Comparison of ENCODE assay signal across 8 mouse cellular contexts in genomic region chr5:30667215-30667614, GRCm38 (mm10). TPM values are rescaled to one million over a fixed set of nuclear protein-coding genes. Genes with fewer than 3 reads are reported as not detected.
A peak's percentile ranks its signal among the peaks of the same experiment; 100 is the strongest.
DNase-seq lines count a peak whose midpoint lies in the region; ATAC-seq and TF ChIP-seq lines count a peak whose summit lies in the region.

No protein-coding gene starts in this region.

- no peak for TF ChIP-seq CTCF in thymus, adult 2 months (IDR thresholded peaks at IDR 0.05; ENCODE audit: borderline replicate concordance, control insufficient read depth, extremely low read depth, insufficient read depth, low read length, poor library complexity)

- ATAC-seq in erythroblast, adult 5-6 weeks (replicated peaks; ENCODE audit: low FRiP score, poor library complexity, severe bottlenecking), result no peak
- no peak for ATAC-seq in limb, embryonic 14.5 days (ENCODE audit: low FRiP score, low read depth)
- ATAC-seq in stomach, embryonic 16.5 days (ENCODE audit: insufficient read depth, low FRiP score), result no peak
- no peak for ATAC-seq in activated CD4-positive, CD25-positive, alpha-beta regulatory T cell, adult 4 months

- H3K27me3 ChIP-seq in erythroblast, embryonic 14.5 days (ENCODE audit: control insufficient read depth), result no peaks in the 10 kb centered on the region
- no peaks in the 10 kb centered on the region for H3K27me3 ChIP-seq in thymus, adult 2 months (ENCODE audit: control insufficient read depth, insufficient read depth, low read length)
- no peaks in the 10 kb centered on the region for H3K27me3 ChIP-seq in limb, embryonic 14.5 days (ENCODE audit: control insufficient read depth, insufficient read depth, low read length)
- no peaks in the 10 kb centered on the region for H3K27me3 ChIP-seq in stomach, embryonic 16.5 days (ENCODE audit: control insufficient read depth, insufficient read depth, low read length)

- H3K36me3 ChIP-seq in erythroblast, embryonic 14.5 days (ENCODE audit: control insufficient read depth), result peaks cover 48% of the 10 kb centered on the region
- H3K36me3 ChIP-seq in thymus, adult 2 months (ENCODE audit: control insufficient read depth, insufficient read depth, low read length), result peaks cover 4% of the 10 kb centered on the region
- H3K36me3 ChIP-seq in limb, embryonic 14.5 days (ENCODE audit: control insufficient read depth, insufficient read depth, low read length), result peaks cover 31% of the 10 kb centered on the region
- H3K36me3 ChIP-seq in stomach, embryonic 16.5 days (ENCODE audit: control insufficient read depth, insufficient read depth, low read length), result peaks cover 6% of the 10 kb centered on the region; the same call in 1 of the 2 replicates

- no peak for DNase-seq in thymus, adult 2 months
- no peak for DNase-seq in thymus, postnatal 36 days
- no peak for DNase-seq in limb, embryonic 14.5 days (ENCODE audit: low spot score)
- no peak for DNase-seq in cerebellum, postnatal 14 days

- peak overlapping the region; percentile 63 for H3K4me2 ChIP-seq in limb, embryonic 14.5 days (replicated peaks; ENCODE audit: low read depth, low read length, severe bottlenecking)
- peak overlapping the region; percentile 83 for H3K4me2 ChIP-seq in stomach, embryonic 16.5 days (ENCODE audit: low read depth, low read length)

- H3K9me3 ChIP-seq in erythroblast, embryonic 14.5 days (ENCODE audit: control insufficient read depth, low read length), result no peaks in the 10 kb centered on the region
- H3K9me3 ChIP-seq in limb, embryonic 14.5 days (ENCODE audit: control insufficient read depth, low read length), result no peaks in the 10 kb centered on the region
- H3K9me3 ChIP-seq in stomach, embryonic 16.5 days (replicated peaks; ENCODE audit: control insufficient read depth, low read length), result no peaks in the 10 kb centered on the region

- peaks cover 40% of the 10 kb centered on the region for H3K4me1 ChIP-seq in erythroblast, embryonic 14.5 days (ENCODE audit: control insufficient read depth)
- peaks cover 4% of the 10 kb centered on the region for H3K4me1 ChIP-seq in thymus, adult 2 months (replicated peaks; ENCODE audit: control insufficient read depth, insufficient read depth, low read length)
- peaks cover 10% of the 10 kb centered on the region; the same call in 1 of the 2 replicates for H3K4me1 ChIP-seq in limb, embryonic 14.5 days (ENCODE audit: control insufficient read depth, insufficient read depth, low read length)
- peaks cover 18% of the 10 kb centered on the region for H3K4me1 ChIP-seq in stomach, embryonic 16.5 days (ENCODE audit: control insufficient read depth, insufficient read depth, low read length)

- peak overlapping the region; percentile 79 for H3K4me3 ChIP-seq in erythroblast, embryonic 14.5 days (replicated peaks)
- peak overlapping the region; percentile 87 for H3K4me3 ChIP-seq in thymus, adult 2 months (ENCODE audit: control insufficient read depth, insufficient read depth, low read length)
- H3K4me3 ChIP-seq in limb, embryonic 14.5 days (replicated peaks; ENCODE audit: low read length), result peak overlapping the region; percentile 65
- peak overlapping the region; percentile 99 for H3K4me3 ChIP-seq in stomach, embryonic 16.5 days (replicated peaks; ENCODE audit: low read length)

- no peak overlapping the region for H3K27ac ChIP-seq in thymus, adult 2 months (ENCODE audit: control insufficient read depth, insufficient read depth, low read length)
- H3K27ac ChIP-seq in limb, embryonic 14.5 days (replicated peaks; ENCODE audit: low read depth, low read length), result peak overlapping the region; percentile 48
- H3K27ac ChIP-seq in stomach, embryonic 16.5 days (ENCODE audit: low read length), result peak overlapping the region; percentile 72

- 1% methylated on average over 13 of the region's 13 CpGs for WGBS in thymus, adult 2 months
- WGBS in limb, embryonic 14.5 days, result 2% methylated on average over 13 of the region's 13 CpGs
- under 1% methylated on average over 13 of the region's 13 CpGs for WGBS in stomach, embryonic 16.5 days

- H3K9ac ChIP-seq in limb, embryonic 14.5 days (ENCODE audit: low read depth, low read length, severe bottlenecking), result peak overlapping the region; percentile 71
- peak overlapping the region; percentile 90 for H3K9ac ChIP-seq in stomach, embryonic 16.5 days (ENCODE audit: low read length)

- no peak for TF ChIP-seq POLR2A in thymus, adult 2 months (IDR thresholded peaks at IDR 0.05; ENCODE audit: control insufficient read depth, extremely low read depth, insufficient read depth, low read length, poor library complexity)
- no peak for TF ChIP-seq POLR2A in limb, embryonic 14.5 days (IDR thresholded peaks at IDR 0.05; ENCODE audit: borderline replicate concordance, extremely low read depth, insufficient read depth, insufficient read length)

RNA-seq across cellular contexts. Expression of gene Cenpa, which starts 0.6 kb away (rescaled TPM):
- 68.1 and 83.8 TPM in 2 replicates for polyA plus RNA-seq in erythroblast, embryonic 14.5 days (2012)
- total RNA-seq in erythroblast, adult 5-6 weeks (2015; ENCODE audit: low replicate concordance), result 79.8 and 117 TPM in 2 replicates
- 67.2 and 74.4 TPM in 2 replicates for total RNA-seq in erythroblast, adult 5-6 weeks (2017; ENCODE audit: low replicate concordance)
- 161 and 208 TPM in 2 replicates for polyA plus RNA-seq in thymus, adult 2 months (2012; rRNA removed)
- 206 and 228 TPM in 2 replicates for polyA plus RNA-seq in limb, embryonic 14.5 days (2012; rRNA removed)
- polyA plus RNA-seq in limb, embryonic 14.5 days (2014; fragmentation: Nextera tagmentation; extraction: Ambion mirVana), result 272 and 276 TPM in 2 replicates
- 161 and 175 TPM in 2 replicates for polyA plus RNA-seq in stomach, embryonic 16.5 days (2015; fragmentation: Nextera tagmentation; extraction: Ambion mirVana)
- polyA plus RNA-seq in activated CD4-positive, CD25-positive, alpha-beta regulatory T cell, adult 4 months (2017; shearing (Covaris generic)), result 100 to 1,000 TPM in 1 of 2 experiments, 10 to 100 TPM in 1; 79.2 to 115 TPM

RNA-seq across cellular contexts. Expression of gene Slc35f6, which starts 19.5 kb away (rescaled TPM):
- polyA plus RNA-seq in erythroblast, embryonic 14.5 days (2012), result 0.45 and 0.55 TPM in 2 replicates
- total RNA-seq in erythroblast, adult 5-6 weeks (2015; ENCODE audit: low replicate concordance), result 4.4 and 16.7 TPM in 2 replicates
- total RNA-seq in erythroblast, adult 5-6 weeks (2017; ENCODE audit: low replicate concordance), result 3.3 and 5.7 TPM in 2 replicates
- polyA plus RNA-seq in thymus, adult 2 months (2012; rRNA removed), result 71.8 and 88.0 TPM in 2 replicates
- 35.4 and 53.6 TPM in 2 replicates for polyA plus RNA-seq in limb, embryonic 14.5 days (2012; rRNA removed)
- polyA plus RNA-seq in limb, embryonic 14.5 days (2014; fragmentation: Nextera tagmentation; extraction: Ambion mirVana), result 28.2 and 32.0 TPM in 2 replicates
- polyA plus RNA-seq in stomach, embryonic 16.5 days (2015; fragmentation: Nextera tagmentation; extraction: Ambion mirVana), result 34.0 and 35.2 TPM in 2 replicates
- polyA plus RNA-seq in activated CD4-positive, CD25-positive, alpha-beta regulatory T cell, adult 4 months (2017; shearing (Covaris generic)), result 10 to 100 TPM in 1 of 2 experiments, 1 to 10 TPM in 1; 8.7 to 15.7 TPM

RNA-seq across cellular contexts. Expression of gene Dpysl5, which starts 44.1 kb away (rescaled TPM):
- 0.01 TPM in 1 of 2 replicates, not detected in the other for polyA plus RNA-seq in erythroblast, embryonic 14.5 days (2012)
- not detected in 2 replicates for total RNA-seq in erythroblast, adult 5-6 weeks (2015; ENCODE audit: low replicate concordance)
- total RNA-seq in erythroblast, adult 5-6 weeks (2017; ENCODE audit: low replicate concordance), result 0.09 TPM in 1 of 2 replicates, not detected in the other
- 0.75 and 0.92 TPM in 2 replicates for polyA plus RNA-seq in thymus, adult 2 months (2012; rRNA removed)
- polyA plus RNA-seq in limb, embryonic 14.5 days (2012; rRNA removed), result 9.2 and 9.9 TPM in 2 replicates
- 4.6 and 5.8 TPM in 2 replicates for polyA plus RNA-seq in limb, embryonic 14.5 days (2014; fragmentation: Nextera tagmentation; extraction: Ambion mirVana)
- 6.8 and 7.2 TPM in 2 replicates for polyA plus RNA-seq in stomach, embryonic 16.5 days (2015; fragmentation: Nextera tagmentation; extraction: Ambion mirVana)
- polyA plus RNA-seq in activated CD4-positive, CD25-positive, alpha-beta regulatory T cell, adult 4 months (2017; shearing (Covaris generic)), result not detected
